Mouse (Mus musculus): ENCODE results near the gene Olfr514. TPM values are rescaled to one million over a fixed set of nuclear protein-coding genes. Genes with fewer than 3 reads are reported as not detected.

The Olfr514 gene
- not detected for polyA plus RNA-seq (2015; fragmentation: Illumina TruSeq; extraction: RNeasy Lipid Tissue Mini Kit (QIAGEN cat#74804); ENCODE audit: insufficient read depth, low read depth, low replicate concordance)

GRCm38 (mm10) chr7:108825897-108826296, at the start of gene Olfr514:
Gene Olfr514, minus strand, starts transcription at chr7:108825997.

GRCm38 (mm10) chr7:108872279-108872678, 46.5 kb upstream of the Olfr514 start, which contains the start of gene Olfr517:
Gene Olfr517, minus strand, starts transcription at chr7:108872379.

GRCm38 (mm10) chr7:108850429-108850828, 24.6 kb upstream of the Olfr514 start, which contains the start of gene Olfr516:
Gene Olfr516, minus strand, starts transcription at chr7:108850529.

Other genes starting within 250 kb of the Olfr514 start
- not detected for gene Olfr506, start 215.2 kb downstream of the Olfr514 start, polyA plus RNA-seq (2015; fragmentation: Illumina TruSeq; extraction: RNeasy Lipid Tissue Mini Kit (QIAGEN cat#74804); ENCODE audit: insufficient read depth, low read depth, low replicate concordance)
- not detected for gene Olfr507, start 204.2 kb downstream of the Olfr514 start, polyA plus RNA-seq (2015; fragmentation: Illumina TruSeq; extraction: RNeasy Lipid Tissue Mini Kit (QIAGEN cat#74804); ENCODE audit: insufficient read depth, low read depth, low replicate concordance)
- not detected for gene Olfr508, start 196.0 kb downstream of the Olfr514 start, polyA plus RNA-seq (2015; fragmentation: Illumina TruSeq; extraction: RNeasy Lipid Tissue Mini Kit (QIAGEN cat#74804); ENCODE audit: insufficient read depth, low read depth, low replicate concordance)
- gene Olfr509, start 174.1 kb downstream of the Olfr514 start, polyA plus RNA-seq (2015; fragmentation: Illumina TruSeq; extraction: RNeasy Lipid Tissue Mini Kit (QIAGEN cat#74804); ENCODE audit: insufficient read depth, low read depth, low replicate concordance) = not detected
- not detected for gene Olfr510, start 159.6 kb downstream of the Olfr514 start, polyA plus RNA-seq (2015; fragmentation: Illumina TruSeq; extraction: RNeasy Lipid Tissue Mini Kit (QIAGEN cat#74804); ENCODE audit: insufficient read depth, low read depth, low replicate concordance)
- gene Olfr512, start 112.7 kb downstream of the Olfr514 start, polyA plus RNA-seq (2015; fragmentation: Illumina TruSeq; extraction: RNeasy Lipid Tissue Mini Kit (QIAGEN cat#74804); ENCODE audit: insufficient read depth, low read depth, low replicate concordance) = not detected
- gene Olfr513, start 75.0 kb downstream of the Olfr514 start, polyA plus RNA-seq (2015; fragmentation: Illumina TruSeq; extraction: RNeasy Lipid Tissue Mini Kit (QIAGEN cat#74804); ENCODE audit: insufficient read depth, low read depth, low replicate concordance) = not detected
- gene Olfr516, start 24.5 kb upstream of the Olfr514 start, polyA plus RNA-seq (2015; fragmentation: Illumina TruSeq; extraction: RNeasy Lipid Tissue Mini Kit (QIAGEN cat#74804); ENCODE audit: insufficient read depth, low read depth, low replicate concordance) = not detected
- gene Olfr517, start 46.4 kb upstream of the Olfr514 start, polyA plus RNA-seq (2015; fragmentation: Illumina TruSeq; extraction: RNeasy Lipid Tissue Mini Kit (QIAGEN cat#74804); ENCODE audit: insufficient read depth, low read depth, low replicate concordance) = not detected
- not detected for gene Olfr518, start 59.0 kb upstream of the Olfr514 start, polyA plus RNA-seq (2015; fragmentation: Illumina TruSeq; extraction: RNeasy Lipid Tissue Mini Kit (QIAGEN cat#74804); ENCODE audit: insufficient read depth, low read depth, low replicate concordance)
- gene Olfr519, start 68.4 kb upstream of the Olfr514 start, polyA plus RNA-seq (2015; fragmentation: Illumina TruSeq; extraction: RNeasy Lipid Tissue Mini Kit (QIAGEN cat#74804); ENCODE audit: insufficient read depth, low read depth, low replicate concordance) = not detected
- gene Nlrp10, start 104.2 kb upstream of the Olfr514 start, polyA plus RNA-seq (2015; fragmentation: Illumina TruSeq; extraction: RNeasy Lipid Tissue Mini Kit (QIAGEN cat#74804); ENCODE audit: insufficient read depth, low read depth, low replicate concordance) = not detected
- 37.3 TPM for gene Eif3f, start 108.4 kb upstream of the Olfr514 start, polyA plus RNA-seq (2015; fragmentation: Illumina TruSeq; extraction: RNeasy Lipid Tissue Mini Kit (QIAGEN cat#74804); ENCODE audit: insufficient read depth, low read depth, low replicate concordance)
- gene Tub, start 124.3 kb upstream of the Olfr514 start, polyA plus RNA-seq (2015; fragmentation: Illumina TruSeq; extraction: RNeasy Lipid Tissue Mini Kit (QIAGEN cat#74804); ENCODE audit: insufficient read depth, low read depth, low replicate concordance) = 0.52 TPM

Data from pancreas, adult 10 weeks (tissue).